Mouse (Mus musculus): ENCODE data around the gene Zfp580. TPM values are rescaled to one million over a fixed set of nuclear protein-coding genes. Genes with fewer than 3 reads are reported as not detected.

The Zfp580 gene
- polyA plus RNA-seq, 1 experiment = 14.0 TPM

- H3K36me3 ChIP-seq (ENCODE audit: control insufficient read depth, insufficient read depth, low read length, poor library complexity, severe bottlenecking) = peaks cover 31% of the 10 kb centered on the region
- TF ChIP-seq EP300 (IDR thresholded peaks at IDR 0.05; ENCODE audit: insufficient read depth, low read depth, low read length) (no peak), POLR2A (IDR thresholded peaks at IDR 0.05; ENCODE audit: insufficient read depth, low read length) (no peak), CTCF (IDR thresholded peaks at IDR 0.05; ENCODE audit: low read depth, low read length) (no peak)
- no peaks in the 10 kb centered on the region for H3K27me3 ChIP-seq (ENCODE audit: control insufficient read depth, insufficient read depth, low read length, poor library complexity, severe bottlenecking)
- H3K9ac ChIP-seq (ENCODE audit: low read depth, poor library complexity, severe bottlenecking) = no peak overlapping the region
- H3K4me3 ChIP-seq (ENCODE audit: low read depth, low read length) = no peak overlapping the region
- H3K27ac ChIP-seq (ENCODE audit: insufficient read depth, low read length) = no peak overlapping the region
- H3K4me1 ChIP-seq (ENCODE audit: control insufficient read depth, insufficient read depth, low read length) = peaks cover 3% of the 10 kb centered on the region
- no peaks in the 10 kb centered on the region for H3K9me3 ChIP-seq (replicated peaks; ENCODE audit: control insufficient read depth, insufficient read depth, low read length, poor library complexity, severe bottlenecking)
Observed at GRCm38 (mm10) chr7:5098769-5099168, 47.4 kb downstream of the Zfp580 start.

GRCm38 (mm10) chr7:5099796-5100195 is 48.5 kb downstream of the Zfp580 start:
- H3K27me3 ChIP-seq (ENCODE audit: control insufficient read depth, insufficient read depth, low read length, poor library complexity, severe bottlenecking) = no peaks in the 10 kb centered on the region
- H3K27ac ChIP-seq (ENCODE audit: insufficient read depth, low read length) = no peak overlapping the region
- no peak for TF ChIP-seq POLR2A (IDR thresholded peaks at IDR 0.05; ENCODE audit: insufficient read depth, low read length)
- no peak for TF ChIP-seq CTCF (IDR thresholded peaks at IDR 0.05; ENCODE audit: low read depth, low read length)
- no peak for TF ChIP-seq EP300 (IDR thresholded peaks at IDR 0.05; ENCODE audit: insufficient read depth, low read depth, low read length)
- H3K4me1 ChIP-seq (ENCODE audit: control insufficient read depth, insufficient read depth, low read length) = peaks cover 3% of the 10 kb centered on the region
- no peaks in the 10 kb centered on the region for H3K9me3 ChIP-seq (replicated peaks; ENCODE audit: control insufficient read depth, insufficient read depth, low read length, poor library complexity, severe bottlenecking)
- H3K9ac ChIP-seq (ENCODE audit: low read depth, poor library complexity, severe bottlenecking) = no peak overlapping the region
- no peak overlapping the region for H3K4me3 ChIP-seq (ENCODE audit: low read depth, low read length)
- peaks cover 27% of the 10 kb centered on the region for H3K36me3 ChIP-seq (ENCODE audit: control insufficient read depth, insufficient read depth, low read length, poor library complexity, severe bottlenecking)

GRCm38 (mm10) chr7:5101066-5101663 is 49.8 kb downstream of the Zfp580 start:
- H3K4me3 ChIP-seq (ENCODE audit: low read depth, low read length) = no peak overlapping the region
- H3K4me1 ChIP-seq (ENCODE audit: control insufficient read depth, insufficient read depth, low read length) = peaks cover 3% of the 10 kb centered on the region
- no peak overlapping the region for H3K9ac ChIP-seq (ENCODE audit: low read depth, poor library complexity, severe bottlenecking)
- TF ChIP-seq CTCF (IDR thresholded peaks at IDR 0.05; ENCODE audit: low read depth, low read length) = no peak
- TF ChIP-seq POLR2A (IDR thresholded peaks at IDR 0.05; ENCODE audit: insufficient read depth, low read length) = no peak
- no peak for TF ChIP-seq EP300 (IDR thresholded peaks at IDR 0.05; ENCODE audit: insufficient read depth, low read depth, low read length)
- peaks cover 13% of the 10 kb centered on the region for H3K36me3 ChIP-seq (ENCODE audit: control insufficient read depth, insufficient read depth, low read length, poor library complexity, severe bottlenecking)
- no peaks in the 10 kb centered on the region for H3K9me3 ChIP-seq (replicated peaks; ENCODE audit: control insufficient read depth, insufficient read depth, low read length, poor library complexity, severe bottlenecking)
- no peaks in the 10 kb centered on the region for H3K27me3 ChIP-seq (ENCODE audit: control insufficient read depth, insufficient read depth, low read length, poor library complexity, severe bottlenecking)
- no peak overlapping the region for H3K27ac ChIP-seq (ENCODE audit: insufficient read depth, low read length)

GRCm38 (mm10) chr7:5102564-5102963 is 51.2 kb downstream of the Zfp580 start:
- Histone ChIP-seq H3K36me3 (ENCODE audit: control insufficient read depth, insufficient read depth, low read length, poor library complexity, severe bottlenecking) (peaks cover 5% of the 10 kb centered on the region), H3K9ac (ENCODE audit: low read depth, poor library complexity, severe bottlenecking) (no peak overlapping the region), H3K4me1 (ENCODE audit: control insufficient read depth, insufficient read depth, low read length) (peaks cover 3% of the 10 kb centered on the region), H3K9me3 (replicated peaks; ENCODE audit: control insufficient read depth, insufficient read depth, low read length, poor library complexity, severe bottlenecking) (no peaks in the 10 kb centered on the region), H3K27me3 (ENCODE audit: control insufficient read depth, insufficient read depth, low read length, poor library complexity, severe bottlenecking) (no peaks in the 10 kb centered on the region), H3K4me3 (ENCODE audit: low read depth, low read length) (no peak overlapping the region), H3K27ac (ENCODE audit: insufficient read depth, low read length) (no peak overlapping the region)
- TF ChIP-seq POLR2A (IDR thresholded peaks at IDR 0.05; ENCODE audit: insufficient read depth, low read length) = no peak
- no peak for TF ChIP-seq EP300 (IDR thresholded peaks at IDR 0.05; ENCODE audit: insufficient read depth, low read depth, low read length)
- TF ChIP-seq CTCF (IDR thresholded peaks at IDR 0.05; ENCODE audit: low read depth, low read length) = no peak

Other genes with a start within 250 kb of the Zfp580 start
- gene Ube2s, start 238.9 kb upstream of the Zfp580 start, polyA plus RNA-seq (2011; ENCODE audit: insufficient read depth, insufficient read length, low read depth, missing spikeins) = 474 and 498 TPM in 2 replicates
- gene Shisa7, start 206.8 kb upstream of the Zfp580 start, polyA plus RNA-seq (2011; ENCODE audit: insufficient read depth, insufficient read length, low read depth, missing spikeins) = 3.8 and 5.3 TPM in 2 replicates
- 3.8 and 4.2 TPM in 2 replicates for gene Isoc2b, start 181.3 kb upstream of the Zfp580 start, polyA plus RNA-seq (2011; ENCODE audit: insufficient read depth, insufficient read length, low read depth, missing spikeins)
- 3.3 and 4.3 TPM in 2 replicates for gene Isoc2a, start 174.4 kb upstream of the Zfp580 start, polyA plus RNA-seq (2011; ENCODE audit: insufficient read depth, insufficient read length, low read depth, missing spikeins)
- gene Gm36210, start 145.0 kb upstream of the Zfp580 start, polyA plus RNA-seq (2011; ENCODE audit: insufficient read depth, insufficient read length, low read depth, missing spikeins) = 1.1 TPM in 2 replicates
- 5.0 and 5.4 TPM in 2 replicates for gene Zfp628, start 136.3 kb upstream of the Zfp580 start, polyA plus RNA-seq (2011; ENCODE audit: insufficient read depth, insufficient read length, low read depth, missing spikeins)
- gene Nat14, start 129.5 kb upstream of the Zfp580 start, polyA plus RNA-seq (2011; ENCODE audit: insufficient read depth, insufficient read length, low read depth, missing spikeins) = 2.2 and 3.3 TPM in 2 replicates
- 1.5 and 2.0 TPM in 2 replicates for gene Ssc5d, start 125.8 kb upstream of the Zfp580 start, polyA plus RNA-seq (2011; ENCODE audit: insufficient read depth, insufficient read length, low read depth, missing spikeins)
- gene Sbk2, start 87.1 kb upstream of the Zfp580 start, polyA plus RNA-seq (2011; ENCODE audit: insufficient read depth, insufficient read length, low read depth, missing spikeins) = 0.48 and 1.0 TPM in 2 replicates
- gene Sbk3, start 80.4 kb upstream of the Zfp580 start, polyA plus RNA-seq (2011; ENCODE audit: insufficient read depth, insufficient read length, low read depth, missing spikeins) = 0.25 and 0.55 TPM in 2 replicates
- 7.6 and 10.9 TPM in 2 replicates for gene Zfp579, start 55.4 kb upstream of the Zfp580 start, polyA plus RNA-seq (2011; ENCODE audit: insufficient read depth, insufficient read length, low read depth, missing spikeins)
- 2.5 and 4.7 TPM in 2 replicates for gene Zfp524, start 37.1 kb upstream of the Zfp580 start, polyA plus RNA-seq (2011; ENCODE audit: insufficient read depth, insufficient read length, low read depth, missing spikeins)
- gene Fiz1, start 36.8 kb upstream of the Zfp580 start, polyA plus RNA-seq (2011; ENCODE audit: insufficient read depth, insufficient read length, low read depth, missing spikeins) = 43.2 and 57.0 TPM in 2 replicates
- not detected in 2 replicates for gene Gm44973, start 36.0 kb upstream of the Zfp580 start, polyA plus RNA-seq (2011; ENCODE audit: insufficient read depth, insufficient read length, low read depth, missing spikeins)
- 23.0 and 24.7 TPM in 2 replicates for gene Zfp865, start 31.2 kb upstream of the Zfp580 start, polyA plus RNA-seq (2011; ENCODE audit: insufficient read depth, insufficient read length, low read depth, missing spikeins)
- 5.6 and 5.7 TPM in 2 replicates for gene Ccdc106, start 31.0 kb upstream of the Zfp580 start, polyA plus RNA-seq (2011; ENCODE audit: insufficient read depth, insufficient read length, low read depth, missing spikeins)
- gene 4632433K11Rik, start 17.4 kb upstream of the Zfp580 start, polyA plus RNA-seq (2011; ENCODE audit: insufficient read depth, insufficient read length, low read depth, missing spikeins) = 1.9 TPM in 1 of 2 replicates, not detected in the other
- 0.30 TPM in 1 of 2 replicates, not detected in the other for gene Zfp784, start 13.1 kb upstream of the Zfp580 start, polyA plus RNA-seq (2011; ENCODE audit: insufficient read depth, insufficient read length, low read depth, missing spikeins)
- 236 and 262 TPM in 2 replicates for gene U2af2, start 10.6 kb downstream of the Zfp580 start, polyA plus RNA-seq (2011; ENCODE audit: insufficient read depth, insufficient read length, low read depth, missing spikeins)
- 68.8 and 69.1 TPM in 2 replicates for gene Epn1, start 28.7 kb downstream of the Zfp580 start, polyA plus RNA-seq (2011; ENCODE audit: insufficient read depth, insufficient read length, low read depth, missing spikeins)
- not detected in 2 replicates for gene Rfpl4, start 65.4 kb downstream of the Zfp580 start, polyA plus RNA-seq (2011; ENCODE audit: insufficient read depth, insufficient read length, low read depth, missing spikeins)
- 0.90 and 1.3 TPM in 2 replicates for gene Rasl2-9, start 74.4 kb downstream of the Zfp580 start, polyA plus RNA-seq (2011; ENCODE audit: insufficient read depth, insufficient read length, low read depth, missing spikeins)
- 0.06 TPM in 2 replicates for gene Vmn1r55, start 98.1 kb downstream of the Zfp580 start, polyA plus RNA-seq (2011; ENCODE audit: insufficient read depth, insufficient read length, low read depth, missing spikeins)
- not detected in 2 replicates for gene Vmn1r56, start 145.2 kb downstream of the Zfp580 start, polyA plus RNA-seq (2011; ENCODE audit: insufficient read depth, insufficient read length, low read depth, missing spikeins)
- not detected in 2 replicates for gene Vmn1r57, start 167.0 kb downstream of the Zfp580 start, polyA plus RNA-seq (2011; ENCODE audit: insufficient read depth, insufficient read length, low read depth, missing spikeins)